ENCODE assay signal across 8 mouse cellular contexts in genomic region chr6:127335996-127336660, GRCm38 (mm10).
DNase-seq lines count a peak whose midpoint lies in the region; ATAC-seq and TF ChIP-seq lines count a peak whose summit lies in the region.

No protein-coding gene starts in this region.

- H3K4me2 ChIP-seq in heart, embryonic 15.5 days, result peak overlapping the region; percentile 16; the same call in 1 of the 2 replicates
- no peak overlapping the region for H3K4me2 ChIP-seq in embryonic facial prominence, embryonic 12.5 days (replicated peaks)
- H3K4me2 ChIP-seq in hindbrain, postnatal 0 days (ENCODE audit: low read depth, low read length), result no peak overlapping the region

- H3K9ac ChIP-seq in heart, embryonic 15.5 days, result no peak overlapping the region
- no peak overlapping the region for H3K9ac ChIP-seq in embryonic facial prominence, embryonic 12.5 days
- no peak overlapping the region for H3K9ac ChIP-seq in hindbrain, postnatal 0 days (replicated peaks; ENCODE audit: low read length)

- peaks cover 76% of the 10 kb centered on the region for H3K4me1 ChIP-seq in heart, embryonic 15.5 days (replicated peaks)
- H3K4me1 ChIP-seq in embryonic facial prominence, embryonic 12.5 days, result peaks cover 36% of the 10 kb centered on the region
- H3K4me1 ChIP-seq in hindbrain, postnatal 0 days (ENCODE audit: insufficient read depth, low read length), result peaks cover 18% of the 10 kb centered on the region; the same call in 1 of the 2 replicates

- DNase-seq in heart, postnatal 25 days (ENCODE audit: low spot score), result no peak
- DNase-seq in hindbrain, postnatal 0 days (ENCODE audit: low spot score), result peak; percentile 3
- DNase-seq in neural tube, embryonic 10.5 days (ENCODE audit: extremely low spot score, low spot score), result peak; percentile 38
- DNase-seq in frontal cortex, adult 2 months (ENCODE audit: extremely low spot score in 1 of 2, low spot score in 1 of 2), result no peak
- no peak for DNase-seq in urinary bladder, postnatal 36 days (ENCODE audit: low spot score in 2 of 2)

- intact Hi-C loops in heart, postnatal 25 days (cut with DNase I), result no loop called here

- ATAC-seq in heart, embryonic 15.5 days (replicated peaks; ENCODE audit: insufficient number of reproducible peaks, insufficient read depth, low FRiP score, low read depth), result no peak
- ATAC-seq in embryonic facial prominence, embryonic 12.5 days (ENCODE audit: insufficient number of reproducible peaks, insufficient read depth, low FRiP score, low TSS enrichment), result no peak
- no peak for ATAC-seq in hindbrain, postnatal 0 days
- ATAC-seq in activated CD4-positive, CD25-positive, alpha-beta regulatory T cell, adult 4 months, result no peak

- H3K27me3 ChIP-seq in heart, embryonic 15.5 days, result no peaks in the 10 kb centered on the region
- H3K27me3 ChIP-seq in embryonic facial prominence, embryonic 12.5 days, result no peaks in the 10 kb centered on the region
- H3K27me3 ChIP-seq in hindbrain, postnatal 0 days (ENCODE audit: insufficient read depth, low read length), result no peaks in the 10 kb centered on the region

- peak overlapping the region; percentile 37; the same call in 1 of the 2 replicates for H3K27ac ChIP-seq in heart, embryonic 15.5 days
- peak overlapping the region; percentile 81; the same call in 1 of the 2 replicates for H3K27ac ChIP-seq in embryonic facial prominence, embryonic 12.5 days
- H3K27ac ChIP-seq in hindbrain, postnatal 0 days, result peak overlapping the region; percentile 64; the same call in 1 of the 2 replicates

- 59% methylated on average over 12 of the region's 12 CpGs for WGBS in heart, embryonic 15.5 days
- whole genome bisulfite sequencing in embryonic facial prominence, embryonic 12.5 days, result 28% methylated on average over 12 of the region's 12 CpGs
- WGBS in hindbrain, postnatal 0 days, result 26% methylated on average over 12 of the region's 12 CpGs

- TF ChIP-seq CTCF in hindbrain, postnatal 0 days (IDR thresholded peaks at IDR 0.05; ENCODE audit: low read depth), result no peak

- H3K9me3 ChIP-seq in heart, embryonic 15.5 days (replicated peaks), result no peaks in the 10 kb centered on the region
- H3K9me3 ChIP-seq in embryonic facial prominence, embryonic 12.5 days, result no peaks in the 10 kb centered on the region
- no peaks in the 10 kb centered on the region for H3K9me3 ChIP-seq in hindbrain, postnatal 0 days (ENCODE audit: low read length)

- no peak overlapping the region for H3K4me3 ChIP-seq in heart, embryonic 15.5 days
- H3K4me3 ChIP-seq in embryonic facial prominence, embryonic 12.5 days, result no peak overlapping the region
- H3K4me3 ChIP-seq in hindbrain, postnatal 0 days (ENCODE audit: low read length), result no peak overlapping the region

- H3K36me3 ChIP-seq in heart, embryonic 15.5 days, result no peaks in the 10 kb centered on the region
- H3K36me3 ChIP-seq in embryonic facial prominence, embryonic 12.5 days, result no peaks in the 10 kb centered on the region
- H3K36me3 ChIP-seq in hindbrain, postnatal 0 days (ENCODE audit: insufficient read depth, low read length), result no peaks in the 10 kb centered on the region

Comparison
In these comparisons a context has a peak if more than half of its experiments do, and no peak if none do; other contexts are left out.
1. DNase-seq: peak in hindbrain, postnatal 0 days (single experiment) and neural tube, embryonic 10.5 days (single experiment); none in heart, postnatal 25 days (single experiment), frontal cortex, adult 2 months (0 of 2) and urinary bladder, postnatal 36 days (0 of 2).
2. Peak in every context shown above with its lines, with median percentiles within 50 percentile points of each other: H3K27ac ChIP-seq.